In genomic region chr1:64533471-64534443, GRCm38 (mm10) we compare ENCODE assay signal across 8 mouse cellular contexts. TPM values are rescaled to one million over a fixed set of nuclear protein-coding genes. Genes with fewer than 3 reads are reported as not detected.
DNase-seq lines count a peak whose midpoint lies in the region; ATAC-seq and TF ChIP-seq lines count a peak whose summit lies in the region.

No protein-coding gene starts in this region.

- in situ Hi-C loops in CH12.LX (cut with MboI; ENCODE audit: low pct_ligation_motif_present, low pct_unique_long_range_greater_than_20kb, low sequenced_read_pairs) = no loop called here

- peak; percentile 80 for TF ChIP-seq EP300 in CH12.LX (IDR thresholded peaks at IDR 0.05; ENCODE audit: low read length)
- TF ChIP-seq EP300 in lung, postnatal 0 days (IDR thresholded peaks at IDR 0.05) = 0 out of 2 replicates have a peak, but pooled peaks have one; percentile 6

- under 1% methylated on average over 33 of the region's 35 CpGs for WGBS in embryonic facial prominence, embryonic 14.5 days
- WGBS in heart, embryonic 16.5 days = under 1% methylated on average over 32 of the region's 35 CpGs
- WGBS in lung, postnatal 0 days = 1% methylated on average over 35 of the region's 35 CpGs

- peaks cover 37% of the 10 kb centered on the region for H3K79me2 ChIP-seq in CH12.LX (replicated peaks; ENCODE audit: control insufficient read depth, extremely low read depth, insufficient read depth, poor library complexity, severe bottlenecking)

- H3K4me2 ChIP-seq in CH12.LX (ENCODE audit: insufficient read depth, low read depth, poor library complexity, severe bottlenecking) = peak overlapping the region; percentile 94
- peak overlapping the region; percentile 77 for H3K4me2 ChIP-seq in embryonic facial prominence, embryonic 14.5 days (ENCODE audit: low read depth, low read length)
- H3K4me2 ChIP-seq in heart, embryonic 16.5 days (ENCODE audit: low read depth, low read length) = peak overlapping the region; percentile 93
- H3K4me2 ChIP-seq in lung, postnatal 0 days (replicated peaks; ENCODE audit: low read depth, low read length) = peak overlapping the region; percentile 50

- no peak; the same call in none of the 2 replicates for TF ChIP-seq RAD21 in CH12.LX (IDR thresholded peaks at IDR 0.05; ENCODE audit: low read depth, low read length)

- ATAC-seq in embryonic facial prominence, embryonic 14.5 days (ENCODE audit: low read depth) = no peak
- ATAC-seq in heart, embryonic 16.5 days (replicated peaks; ENCODE audit: extremely low read depth, insufficient read depth, low FRiP score) = no peak
- no peak for ATAC-seq in lung, postnatal 0 days

- peak overlapping the region; percentile 98 for H3K9ac ChIP-seq in CH12.LX (ENCODE audit: insufficient read depth, low read depth)
- peak overlapping the region; percentile 97 for H3K9ac ChIP-seq in embryonic facial prominence, embryonic 14.5 days (ENCODE audit: low read depth, low read length)
- H3K9ac ChIP-seq in heart, embryonic 16.5 days (ENCODE audit: low read length) = peak overlapping the region; percentile 100
- H3K9ac ChIP-seq in lung, postnatal 0 days (replicated peaks; ENCODE audit: low read depth) = peak overlapping the region; percentile 96

- TF ChIP-seq CTCF in CH12.LX (conservative IDR thresholded peaks at IDR 0.05 in 1 of 2, IDR thresholded peaks at IDR 0.05 in 1 of 2; ENCODE audit: low read depth in 2 of 2, low read length in 2 of 2) = peak in 1 of 2 experiments; percentile 6; a peak in 1 of 4 replicates
- TF ChIP-seq CTCF in lung, postnatal 0 days (IDR thresholded peaks at IDR 0.05) = no peak

- H3K4me1 ChIP-seq in CH12.LX (ENCODE audit: control insufficient read depth in 1 of 2, insufficient read depth in 2 of 2) = peaks cover 11 to 57% of the 10 kb centered on the region in 2 experiments
- H3K4me1 ChIP-seq in embryonic facial prominence, embryonic 14.5 days (ENCODE audit: control insufficient read depth, insufficient read depth, low read length) = peaks cover 33% of the 10 kb centered on the region
- H3K4me1 ChIP-seq in heart, embryonic 16.5 days (ENCODE audit: control insufficient read depth, insufficient read depth, low read length) = peaks cover 18% of the 10 kb centered on the region
- H3K4me1 ChIP-seq in lung, postnatal 0 days (ENCODE audit: insufficient read depth, low read depth, low read length) = peaks cover 19% of the 10 kb centered on the region; the same call in 1 of the 2 replicates

- no peaks in the 10 kb centered on the region for H3K9me3 ChIP-seq in CH12.LX (replicated peaks; ENCODE audit: low read length)
- 0 out of 2 replicates have a peak, but pooled peaks cover under 1% of the 10 kb centered on the region for H3K9me3 ChIP-seq in embryonic facial prominence, embryonic 14.5 days (ENCODE audit: control insufficient read depth, low read length)
- no peaks in the 10 kb centered on the region for H3K9me3 ChIP-seq in heart, embryonic 16.5 days (replicated peaks; ENCODE audit: control insufficient read depth, low read length)
- no peaks in the 10 kb centered on the region for H3K9me3 ChIP-seq in lung, postnatal 0 days (ENCODE audit: low read length)

- no peak for TF ChIP-seq POLR2A in CH12.LX (IDR thresholded peaks at IDR 0.05; ENCODE audit: low read depth, low read length)

- peak overlapping the region; percentile 91 for H3K27ac ChIP-seq in CH12.LX (ENCODE audit: insufficient read depth, low read depth)
- peak overlapping the region; percentile 100 for H3K27ac ChIP-seq in embryonic facial prominence, embryonic 14.5 days (replicated peaks; ENCODE audit: low read depth, low read length)
- peak overlapping the region; percentile 100 for H3K27ac ChIP-seq in heart, embryonic 16.5 days (ENCODE audit: low read length)
- H3K27ac ChIP-seq in lung, postnatal 0 days (ENCODE audit: low read length) = peak overlapping the region; percentile 99

- no peaks in the 10 kb centered on the region for H3K27me3 ChIP-seq in CH12.LX (replicated peaks)
- no peaks in the 10 kb centered on the region for H3K27me3 ChIP-seq in embryonic facial prominence, embryonic 14.5 days (replicated peaks; ENCODE audit: control insufficient read depth, insufficient read depth, low read length)
- no peaks in the 10 kb centered on the region for H3K27me3 ChIP-seq in heart, embryonic 16.5 days (ENCODE audit: control insufficient read depth, insufficient read depth, low read length)
- no peaks in the 10 kb centered on the region for H3K27me3 ChIP-seq in lung, postnatal 0 days (replicated peaks; ENCODE audit: insufficient read depth, low read length)

- H3K36me3 ChIP-seq in CH12.LX (replicated peaks in 1 of 2; ENCODE audit: control insufficient read depth in 1 of 2, insufficient read depth in 1 of 2, low read length in 1 of 2) = peaks cover 0 to 4% of the 10 kb centered on the region in 2 experiments
- H3K36me3 ChIP-seq in embryonic facial prominence, embryonic 14.5 days (ENCODE audit: control insufficient read depth, insufficient read depth, low read length) = no peaks in the 10 kb centered on the region
- H3K36me3 ChIP-seq in heart, embryonic 16.5 days (ENCODE audit: control insufficient read depth, insufficient read depth) = no peaks in the 10 kb centered on the region
- H3K36me3 ChIP-seq in lung, postnatal 0 days (ENCODE audit: insufficient read depth, low read length) = no peaks in the 10 kb centered on the region

- DNase-seq in CH12.LX (ENCODE audit: extremely low read depth) = peak; percentile 78
- DNase-seq in adrenal gland, postnatal 36 days = peak; percentile 64 to 75
- peak; percentile 22 for DNase-seq in embryonic facial prominence, embryonic 14.5 days (ENCODE audit: low spot score)
- DNase-seq in kidney, postnatal 14 days = peak; percentile 64
- DNase-seq in lung, postnatal 0 days (ENCODE audit: low spot score) = peak; percentile 58
- peak; percentile 49 for DNase-seq in retina, embryonic 14.5 days (ENCODE audit: low spot score)
- peak; percentile 67 to 82 for DNase-seq in thymus, postnatal 36 days

- dilution Hi-C loops in CH12.LX (cut with MboI; ENCODE audit: extremely low pct_ligation_motif_present, extremely low pct_unique_long_range_greater_than_20kb, low sequenced_read_pairs) = no loop called here

- peak overlapping the region; percentile 64 to 87 (median 86) for H3K4me3 ChIP-seq in CH12.LX (replicated peaks in 1 of 3; ENCODE audit: low read depth in 2 of 3, low read length in 2 of 3, poor library complexity in 1 of 3)
- H3K4me3 ChIP-seq in embryonic facial prominence, embryonic 14.5 days (ENCODE audit: low read depth, low read length) = peak overlapping the region; percentile 82
- H3K4me3 ChIP-seq in heart, embryonic 16.5 days (ENCODE audit: low read length) = peak overlapping the region; percentile 91
- peak overlapping the region; percentile 88 for H3K4me3 ChIP-seq in lung, postnatal 0 days (ENCODE audit: low read depth, low read length)

TF ChIP-seq in CH12.LX, 34 proteins besides CTCF, POLR2A, EP300 and RAD21 (continues in another document):
- TF ChIP-seq TCF12 (IDR thresholded peaks at IDR 0.05; ENCODE audit: low read depth, low read length) (peak; percentile 43; the same call in 1 of the 2 replicates), UBTF (IDR thresholded peaks at IDR 0.05; ENCODE audit: low read depth, low read length) (no peak; the same call in 1 of the 2 replicates), MXI1 (IDR thresholded peaks at IDR 0.05; ENCODE audit: low read depth, low read length) (peak; percentile 85), BHLHE40 (IDR thresholded peaks at IDR 0.05; ENCODE audit: low read depth, low read length) (peak; percentile 60), USF1 (IDR thresholded peaks at IDR 0.05; ENCODE audit: low read depth, low read length) (no peak), NRF1 (IDR thresholded peaks at IDR 0.05; ENCODE audit: low read depth, low read length) (0 out of 2 replicates have a peak, but pooled peaks have one; percentile 2), SMC3 (IDR thresholded peaks at IDR 0.05; ENCODE audit: low read depth, low read length) (no peak), KAT2A (IDR thresholded peaks at IDR 0.05; ENCODE audit: insufficient replicate concordance, low read length) (0 out of 2 replicates have a peak, but pooled peaks have one; percentile 19), NELFE (IDR thresholded peaks at IDR 0.05; ENCODE audit: low read depth, low read length) (no peak), MYC (IDR thresholded peaks at IDR 0.05; ENCODE audit: low read depth, low read length) (peak; percentile 68; the same call in 1 of the 2 replicates), SIN3A (IDR thresholded peaks at IDR 0.05; ENCODE audit: low read length) (peak; percentile 89), E2F4 (IDR thresholded peaks at IDR 0.05; ENCODE audit: insufficient replicate concordance, low read depth, low read length) (0 out of 2 replicates have a peak, but pooled peaks have one; percentile 36), JUND (conservative IDR thresholded peaks at IDR 0.05; ENCODE audit: low read depth, low read length) (peak; percentile 61; the same call in 1 of the 2 replicates), IRF4 (IDR thresholded peaks at IDR 0.05; ENCODE audit: low read depth, low read length) (peak; percentile 89), JUN (IDR thresholded peaks at IDR 0.05; ENCODE audit: insufficient read depth, low read depth, low read length) (peak; percentile 49), POLR2AphosphoS2 (IDR thresholded peaks at IDR 0.05; ENCODE audit: low read depth, low read length) (no peak), PAX5 (IDR thresholded peaks at IDR 0.05; ENCODE audit: low read length) (no peak), ZC3H11A (IDR thresholded peaks at IDR 0.05; ENCODE audit: low read depth, low read length) (no peak), MAZ (IDR thresholded peaks at IDR 0.05; ENCODE audit: low read depth, low read length) (peak; percentile 57; the same call in 1 of the 2 replicates), MEF2A (IDR thresholded peaks at IDR 0.05; ENCODE audit: borderline replicate concordance, low read depth, low read length) (peak; percentile 76), GABPA (IDR thresholded peaks at IDR 0.05; ENCODE audit: insufficient replicate concordance, low read depth, low read length) (no peak), CHD2 (IDR thresholded peaks at IDR 0.05; ENCODE audit: low read length) (0 out of 2 replicates have a peak, but pooled peaks have one; percentile 4), ZMIZ1 (IDR thresholded peaks at IDR 0.05; ENCODE audit: low read depth, low read length) (no peak), HCFC1 (IDR thresholded peaks at IDR 0.05; ENCODE audit: low read depth, low read length) (peak; percentile 30)

RNA-seq across cellular contexts. Expression of gene Creb1, which starts 1.3 kb away (rescaled TPM):
- total RNA-seq in CH12.LX (2012; rRNA removed) (40.6 and 42.8 TPM in 2 replicates), CH12.LX (2014; rRNA removed) (24.2 and 25.4 TPM in 2 replicates)
- polyA plus RNA-seq in CH12.LX (2012; ENCODE audit: insufficient read length, low read depth) = 21.0 and 23.8 TPM in 2 replicates
- total RNA-seq in adrenal gland, postnatal 36 days (2021) = 10 to 100 TPM; 44.7 to 46.0 TPM
- 36.4 and 40.4 TPM in 2 replicates for polyA plus RNA-seq in embryonic facial prominence, embryonic 14.5 days (2014; fragmentation: Nextera tagmentation; extraction: Ambion mirVana)
- 21.0 and 24.0 TPM in 2 replicates for polyA plus RNA-seq in heart, embryonic 16.5 days (2015; fragmentation: Nextera tagmentation; extraction: Ambion mirVana)
- 14.2 and 17.0 TPM in 2 replicates for polyA plus RNA-seq in lung, postnatal 0 days (2015; fragmentation: Nextera tagmentation; extraction: Ambion mirVana)

Comparison
In these comparisons a context has a peak if more than half of its experiments do, and no peak if none do; other contexts are left out.
1. DNase-seq: peak in every context shown above with its lines; median percentile 78 in CH12.LX; 74 in thymus, postnatal 36 days; 70 in adrenal gland, postnatal 36 days; 64 in kidney, postnatal 14 days; 58 in lung, postnatal 0 days; 49 in retina, embryonic 14.5 days; 22 in embryonic facial prominence, embryonic 14.5 days.